Mouse (Mus musculus) cerebellum, adult 2 months (tissue): ENCODE results near the gene Gm13272.
A peak's percentile ranks its signal among the peaks of the same experiment; 100 is the strongest.

Experiments used
- CTCF ChIP-seq: fragments of 200-500 bp; IDR thresholded peaks from 2 replicates; pipeline ENCODE4 v1.5.1; 2011; ENCODE audit warnings: low read depth, mild to moderate bottlenecking, control low read depth, low read length, moderate library complexity, borderline replicate concordance; ENCODE audit not compliant: insufficient read depth
- POLR2A ChIP-seq: fragments of 200-500 bp; IDR thresholded peaks from 2 replicates; pipeline ENCODE4 v1.6.1; 2011; ENCODE audit warnings: low read length, control low read depth, borderline replicate concordance; ENCODE audit not compliant: insufficient read depth

DNA sequence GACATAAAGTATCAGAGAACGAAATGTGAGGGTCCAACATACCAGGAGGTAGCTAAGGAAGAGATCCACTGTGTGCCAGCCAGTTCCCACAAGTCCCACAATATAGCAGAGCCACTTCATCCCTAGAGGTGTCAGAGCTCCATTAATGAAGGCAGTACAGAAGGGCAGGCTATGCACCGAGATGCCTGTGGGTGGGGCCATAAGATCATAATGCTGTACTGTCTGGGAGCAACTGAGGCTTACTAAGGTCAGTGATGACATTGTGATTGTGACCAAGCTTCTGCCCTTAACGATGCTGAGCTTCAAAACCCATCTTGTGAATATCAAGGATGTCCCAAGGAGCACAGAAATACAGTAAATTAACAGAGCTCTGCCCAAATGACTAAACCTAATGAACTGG is 35.4 kb upstream of the Gm13272 start:
- TF ChIP-seq CTCF (peak; percentile 44; the same call in 1 of the 2 replicates), POLR2A (no peak)
